Mouse (Mus musculus) stomach, postnatal 0 days (tissue): ENCODE results near the gene St3gal3. TPM values are rescaled to one million over a fixed set of nuclear protein-coding genes. Genes with fewer than 3 reads are reported as not detected.

Experiments used
- ATAC-seq: fragments of 200-750 bp; cut with Nextera tagmentation; 2 replicates; pipeline ENCODE4 v1.8.0; 2017; ENCODE audit not compliant: low FRiP score, low TSS enrichment
- DNase-seq: peaks from one replicate; pipeline ENCODE4 v3.0.0-alpha.2; 2016; ENCODE audit warnings: low spot score
- H3K27ac ChIP-seq: fragments of 300-500 bp; sonication (generic); replicated peaks from 2 replicates; pipeline ENCODE4 v1.5.1; 2014; ENCODE audit warnings: mild to moderate bottlenecking, control low read depth
- H3K27me3 ChIP-seq: fragments of 300-500 bp; sonication (generic); 2 replicates; pipeline ENCODE4 v1.6.1; 2014; ENCODE audit warnings: low read length; ENCODE audit not compliant: control insufficient read depth, insufficient read depth
- H3K36me3 ChIP-seq: fragments of 300-500 bp; sonication (generic); 2 replicates; pipeline ENCODE4 v1.6.1; 2014; ENCODE audit warnings: low read length, mixed read lengths; ENCODE audit not compliant: control insufficient read depth, insufficient read depth
- H3K4me1 ChIP-seq: fragments of 300-500 bp; sonication (generic); replicated peaks from 2 replicates; pipeline ENCODE4 v1.6.1; 2014; ENCODE audit warnings: antibody characterized with exemption; ENCODE audit not compliant: control insufficient read depth, insufficient read depth
- H3K4me2 ChIP-seq: fragments of 300-500 bp; sonication (generic); replicated peaks from 2 replicates; pipeline ENCODE4 v1.6.1; 2014; ENCODE audit warnings: low read depth, mild to moderate bottlenecking, control low read depth, moderate library complexity
- H3K4me3 ChIP-seq: fragments of 300-500 bp; sonication (generic); 2 replicates; pipeline ENCODE4 v1.5.1; 2014; ENCODE audit warnings: low read depth, low read length, control low read depth
- H3K9ac ChIP-seq: fragments of 300-500 bp; sonication (generic); 2 replicates; pipeline ENCODE4 v1.6.1; 2014; ENCODE audit warnings: mild to moderate bottlenecking, low read length, control low read depth, mixed read lengths
- H3K9me3 ChIP-seq: fragments of 300-500 bp; sonication (generic); 2 replicates; pipeline ENCODE4 v1.6.1; 2016; ENCODE audit warnings: low read length; ENCODE audit not compliant: control insufficient read depth
- CTCF ChIP-seq: IDR thresholded peaks from 2 replicates; pipeline ENCODE4 v1.5.1; 2016; ENCODE audit warnings: antibody characterized with exemption, low read depth, mild to moderate bottlenecking, moderate library complexity
- EP300 ChIP-seq: optimal IDR thresholded peaks from 2 replicates; pipeline ENCODE3; 2016; ENCODE audit warnings: antibody characterized with exemption
- WGBS: fragments of 180-500 bp; shearing (Covaris S2); extraction: QIAGEN DNeasy Blood & Tissue Kit; methylation state at CpG from one replicate; pipeline ENCODE4 v1.1.7; 2014; 5-methylcytosine and 5-hydroxymethylcytosine counted together
- polyA plus RNA-seq: library from polyadenylated mRNA; unstranded; fragments of >200 nt; fragmentation: Nextera tagmentation; extraction: Ambion mirVana; gene quantifications from 2 replicates; pipeline ENCODE4 v1.2.1, GENCODE M21; 2015

Gene St3gal3
- polyA plus RNA-seq, 1 experiment from 2014 or later: 3.2 TPM

- WGBS: 55% methylated on average over 5 of the region's 6 CpGs
- Histone ChIP-seq H3K36me3 (no peaks in the 10 kb centered on the region), H3K9ac (no peak overlapping the region), H3K4me2 (no peak overlapping the region), H3K27me3 (peaks cover 2% of the 10 kb centered on the region; the same call in 1 of the 2 replicates), H3K9me3 (no peaks in the 10 kb centered on the region), H3K4me3 (no peak overlapping the region), H3K27ac (no peak overlapping the region), H3K4me1 (peaks cover 3% of the 10 kb centered on the region; the same call in 1 of the 2 replicates)
- TF ChIP-seq CTCF (no peak), EP300 (no peak)
- DNase-seq (no peak), ATAC-seq (no peak)
Observed at GRCm38 (mm10) chr4:117924916-117925315, 209.8 kb downstream of the St3gal3 start.

- no peak overlapping the region for H3K4me2 ChIP-seq
- no peak overlapping the region for H3K27ac ChIP-seq
- no peak overlapping the region for H3K4me3 ChIP-seq
- H3K9ac ChIP-seq: no peak overlapping the region
- H3K4me1 ChIP-seq: no peaks in the 10 kb centered on the region; the same call in 1 of the 2 replicates
- 43% methylated on average over 2 of the region's 2 CpGs for WGBS
- H3K36me3 ChIP-seq: no peaks in the 10 kb centered on the region
- ATAC-seq (no peak), DNase-seq (no peak)
- no peaks in the 10 kb centered on the region for H3K9me3 ChIP-seq
- TF ChIP-seq CTCF (no peak), EP300 (no peak)
- H3K27me3 ChIP-seq: peaks cover 2% of the 10 kb centered on the region; the same call in 1 of the 2 replicates
Observed at GRCm38 (mm10) chr4:117923450-117923849, 211.3 kb downstream of the St3gal3 start.

GRCm38 (mm10) chr4:117921358-117921757, 213.4 kb downstream of the St3gal3 start:
- DNase-seq: no peak
- Histone ChIP-seq H3K36me3 (no peaks in the 10 kb centered on the region), H3K4me1 (no peaks in the 10 kb centered on the region), H3K9ac (no peak overlapping the region), H3K27ac (no peak overlapping the region), H3K9me3 (no peaks in the 10 kb centered on the region), H3K4me2 (no peak overlapping the region), H3K27me3 (peaks cover under 1% of the 10 kb centered on the region; the same call in 1 of the 2 replicates), H3K4me3 (no peak overlapping the region)
- 91% methylated on average over 2 of the region's 2 CpGs for WGBS
- no peak for ATAC-seq
- TF ChIP-seq EP300 (no peak), CTCF (no peak)

- H3K9me3 ChIP-seq: no peaks in the 10 kb centered on the region
- TF ChIP-seq EP300 (no peak), CTCF (no peak)
- 60% methylated on average over 5 of the region's 5 CpGs for WGBS
- no peak for DNase-seq
- H3K27ac ChIP-seq: no peak overlapping the region
- H3K36me3 ChIP-seq: no peaks in the 10 kb centered on the region
- no peak for ATAC-seq
- H3K27me3 ChIP-seq: no peaks in the 10 kb centered on the region
- peaks cover 4% of the 10 kb centered on the region for H3K4me1 ChIP-seq
- H3K9ac ChIP-seq: no peak overlapping the region
- H3K4me3 ChIP-seq: no peak overlapping the region
- H3K4me2 ChIP-seq: no peak overlapping the region
Observed at GRCm38 (mm10) chr4:117918762-117919161, 216.0 kb downstream of the St3gal3 start.

- Histone ChIP-seq H3K9ac (no peak overlapping the region), H3K9me3 (no peaks in the 10 kb centered on the region), H3K4me1 (peaks cover 7% of the 10 kb centered on the region), H3K4me2 (no peak overlapping the region), H3K27ac (no peak overlapping the region), H3K36me3 (no peaks in the 10 kb centered on the region), H3K4me3 (no peak overlapping the region), H3K27me3 (no peaks in the 10 kb centered on the region)
- 43% methylated on average over 3 of the region's 3 CpGs for WGBS
- no peak for DNase-seq
- ATAC-seq: no peak
- no peak for TF ChIP-seq EP300
- no peak for TF ChIP-seq CTCF
Observed at GRCm38 (mm10) chr4:117918261-117918660, 216.5 kb downstream of the St3gal3 start.

GRCm38 (mm10) chr4:117917847-117918246, 216.9 kb downstream of the St3gal3 start:
- no peaks in the 10 kb centered on the region for H3K27me3 ChIP-seq
- no peaks in the 10 kb centered on the region for H3K36me3 ChIP-seq
- ATAC-seq (no peak), DNase-seq (no peak)
- H3K9me3 ChIP-seq: no peaks in the 10 kb centered on the region
- H3K4me2 ChIP-seq: no peak overlapping the region
- TF ChIP-seq CTCF (no peak), EP300 (no peak)
- H3K9ac ChIP-seq: no peak overlapping the region
- no peak overlapping the region for H3K4me3 ChIP-seq
- peaks cover 9% of the 10 kb centered on the region for H3K4me1 ChIP-seq
- no peak overlapping the region for H3K27ac ChIP-seq
- WGBS: 78% methylated on average over 4 of the region's 4 CpGs
